Mouse (Mus musculus) CH12.LX (cell line): ENCODE measurements around the gene Hist1h2be. TPM values are rescaled to one million over a fixed set of nuclear protein-coding genes. Genes with fewer than 3 reads are reported as not detected.
A peak's percentile ranks its signal among the peaks of the same experiment; 100 is the strongest.
"Not testable (repeated sequence)": the region's sequence is repeated elsewhere in the genome, so short reads cannot be mapped to it uniquely, and the experiment has no call there.

Experiments used
- DNase-seq: peaks from one replicate; pipeline ENCODE4 v3.0.0-alpha.2; 2013; ENCODE audit errors: extremely low read depth
- H3K27ac ChIP-seq: 2 replicates; pipeline ENCODE4 v1.5.1; 2012; ENCODE audit warnings: low read depth, mild to moderate bottlenecking, control low read depth, moderate library complexity; ENCODE audit not compliant: insufficient read depth
- H3K27me3 ChIP-seq: replicated peaks from 2 replicates; pipeline ENCODE3; 2012; ENCODE audit warnings: inconsistent platforms
- H3K36me3 ChIP-seq, 2 experiments: replicated peaks in 1 of 2; 2 replicates each; pipeline versions ENCODE3 to v1.6.1; 2012; ENCODE audit warnings: inconsistent platforms in 1 of 2, low read length in 1 of 2, mild to moderate bottlenecking in 1 of 2, mixed read lengths in 1 of 2, moderate library complexity in 1 of 2; ENCODE audit not compliant: control insufficient read depth in 1 of 2, insufficient read depth in 1 of 2
- H3K4me1 ChIP-seq, 2 experiments: 2 replicates each; pipeline ENCODE4 v1.6.1; 2012; ENCODE audit warnings: inconsistent platforms in 1 of 2, moderate library complexity in 1 of 2; ENCODE audit not compliant: insufficient read depth in 2 of 2, control insufficient read depth in 1 of 2
- H3K4me2 ChIP-seq: 2 replicates; pipeline ENCODE4 v1.6.1; 2012; ENCODE audit warnings: low read depth, mild to moderate bottlenecking, control low read depth; ENCODE audit not compliant: poor library complexity, insufficient read depth, severe bottlenecking
- H3K4me3 ChIP-seq, 3 experiments: fragments of 150-350 bp in 1 of 3; sonication (generic) in 1 of 3; replicated peaks in 1 of 3; 2 replicates each; pipeline versions ENCODE3 to v1.5.1; 2011 to 2012; ENCODE audit warnings: low read depth in 2 of 3, low read length in 2 of 3, mild to moderate bottlenecking in 2 of 3, moderate library complexity in 2 of 3, control low read depth in 1 of 3, improper control_type of control experiment in 1 of 3, inconsistent platforms in 1 of 3, mixed read lengths in 1 of 3; ENCODE audit not compliant: poor library complexity in 1 of 3
- H3K79me2 ChIP-seq: replicated peaks from 2 replicates; pipeline ENCODE4 v1.6.1; 2012; ENCODE audit warnings: mild to moderate bottlenecking, moderate library complexity; ENCODE audit not compliant: control insufficient read depth, poor library complexity, insufficient read depth, severe bottlenecking; ENCODE audit errors: extremely low read depth
- H3K9ac ChIP-seq: 2 replicates; pipeline ENCODE4 v1.6.1; 2012; ENCODE audit warnings: low read depth, mild to moderate bottlenecking, control low read depth, moderate library complexity; ENCODE audit not compliant: insufficient read depth
- H3K9me3 ChIP-seq: replicated peaks from 2 replicates; pipeline ENCODE3; 2012; ENCODE audit warnings: low read length, inconsistent platforms, mixed read lengths
- CHD1 ChIP-seq: IDR thresholded peaks from 2 replicates; pipeline ENCODE4 v1.6.1; 2012; ENCODE audit warnings: low read depth, low read length, improper control_type of control experiment, inconsistent platforms
- CHD2 ChIP-seq: IDR thresholded peaks from 2 replicates; pipeline ENCODE4 v1.6.1; 2011; ENCODE audit warnings: low read length, improper control_type of control experiment
- HCFC1 ChIP-seq: IDR thresholded peaks from 2 replicates; pipeline ENCODE4 v1.6.1; 2012; ENCODE audit warnings: low read depth, mild to moderate bottlenecking, inconsistent platforms, low read length, improper control_type of control experiment
- JUN ChIP-seq: IDR thresholded peaks from 2 replicates; pipeline ENCODE4 v1.6.1; 2011; ENCODE audit warnings: low read depth, mild to moderate bottlenecking, low read length, improper control_type of control experiment, moderate library complexity; ENCODE audit not compliant: insufficient read depth
- KAT2A ChIP-seq: IDR thresholded peaks from 2 replicates; pipeline ENCODE4 v1.6.1; 2012; ENCODE audit warnings: low read length, improper control_type of control experiment, inconsistent platforms; ENCODE audit not compliant: insufficient replicate concordance
- MEF2A ChIP-seq: IDR thresholded peaks from 2 replicates; pipeline ENCODE4 v1.6.1; 2014; ENCODE audit warnings: low read depth, mild to moderate bottlenecking, inconsistent platforms, low read length, improper control_type of control experiment, borderline replicate concordance
- MYC ChIP-seq: IDR thresholded peaks from 2 replicates; pipeline ENCODE4 v1.6.1; 2011; ENCODE audit warnings: low read depth, mild to moderate bottlenecking, improper control_type of control experiment, low read length
- NELFE ChIP-seq: IDR thresholded peaks from 2 replicates; pipeline ENCODE4 v1.6.1; 2011; ENCODE audit warnings: low read depth, low read length, improper control_type of control experiment
- PAX5 ChIP-seq: IDR thresholded peaks from 2 replicates; pipeline ENCODE4 v1.6.1; 2012; ENCODE audit warnings: low read length, inconsistent platforms, mixed read lengths
- POLR2A ChIP-seq: IDR thresholded peaks from 2 replicates; pipeline ENCODE4 v1.6.1; 2011; ENCODE audit warnings: low read depth, mild to moderate bottlenecking, improper control_type of control experiment, low read length
- POLR2AphosphoS2 ChIP-seq: IDR thresholded peaks from 2 replicates; pipeline ENCODE4 v1.6.1; 2011; ENCODE audit warnings: low read depth, low read length, improper control_type of control experiment
- RCOR1 ChIP-seq: conservative IDR thresholded peaks from 2 replicates; pipeline ENCODE4 v1.6.1; 2012; ENCODE audit warnings: low read depth, mild to moderate bottlenecking, inconsistent platforms, low read length, improper control_type of control experiment
- SMC3 ChIP-seq: IDR thresholded peaks from 2 replicates; pipeline ENCODE4 v1.6.1; 2011; ENCODE audit warnings: low read depth, low read length, improper control_type of control experiment
- TBP ChIP-seq: conservative IDR thresholded peaks from 2 replicates; pipeline ENCODE4 v1.6.1; 2011; ENCODE audit warnings: low read depth, low read length, improper control_type of control experiment
- TCF12 ChIP-seq: IDR thresholded peaks from 2 replicates; pipeline ENCODE4 v1.6.1; 2014; ENCODE audit warnings: low read depth, mild to moderate bottlenecking, inconsistent platforms, low read length, improper control_type of control experiment
- USF2 ChIP-seq: conservative IDR thresholded peaks from 2 replicates; pipeline ENCODE4 v1.6.1; 2011; ENCODE audit warnings: low read depth, low read length, improper control_type of control experiment
- ZMIZ1 ChIP-seq: IDR thresholded peaks from 2 replicates; pipeline ENCODE4 v1.6.1; 2012; ENCODE audit warnings: low read depth, mild to moderate bottlenecking, inconsistent platforms, low read length, improper control_type of control experiment
- ZNF384 ChIP-seq: IDR thresholded peaks from 2 replicates; pipeline ENCODE4 v1.6.1; 2012; ENCODE audit warnings: low read depth, low read length, improper control_type of control experiment, inconsistent platforms
- dilution Hi-C: fragments of 300-500 bp; cut with MboI; formaldehyde crosslinking; loops from 2 replicates; pipeline ENCODE4 v1.14.3; 2020; ENCODE audit warnings: low sequenced_read_pairs; ENCODE audit not compliant: extremely low pct_unique_long_range_greater_than_20kb, extremely low pct_ligation_motif_present
- in situ Hi-C: fragments of 300-500 bp; cut with MboI; formaldehyde crosslinking; loops from 3 replicates; pipeline ENCODE4 v1.14.3; 2019; ENCODE audit warnings: low sequenced_read_pairs, low pct_ligation_motif_present, low pct_unique_long_range_greater_than_20kb, mixed read lengths
- polyA plus RNA-seq: library from polyadenylated mRNA; unstranded; fragments of >175 nt; gene quantifications from 2 replicates; pipeline ENCODE4 v1.2.1, GENCODE M21; 2012; ENCODE audit warnings: low read depth; ENCODE audit not compliant: insufficient read length
- total RNA-seq, 2 experiments: library from RNA; depleted of rRNA; stranded (reverse); fragments of 300-350 nt in 1 of 2; fragments of >200 nt in 1 of 2; gene quantifications; 2 replicates each; pipeline ENCODE4 v1.2.3; 2012 to 2014

Gene Hist1h2be
- total and polyA plus RNA-seq, 3 experiments, result 0.70 to 282 (median 4.7) TPM

GRCm38 (mm10) chr13:23571022-23571503, 49.9 kb downstream of the Hist1h2be start, which contains the start of the genes Hist1h2ae and Hist1h2bg (continued):
- TF ChIP-seq TCF12, result peak; percentile 96
- no peak for TF ChIP-seq USF2
- TF ChIP-seq JUN, result peak; percentile 49; the same call in 1 of the 2 replicates
- peak; percentile 71 for TF ChIP-seq HCFC1
- TF ChIP-seq RCOR1, result peak; percentile 52
- no peak for TF ChIP-seq PAX5
- TF ChIP-seq MYC, result no peak
- peak; percentile 76; the same call in 1 of the 2 replicates for TF ChIP-seq MEF2A
- peak; percentile 99 for TF ChIP-seq TBP
- TF ChIP-seq NELFE, result peak; percentile 65; the same call in 1 of the 2 replicates
- no peak for TF ChIP-seq KAT2A
- TF ChIP-seq, all 38 proteins: peak for 14

DNA sequence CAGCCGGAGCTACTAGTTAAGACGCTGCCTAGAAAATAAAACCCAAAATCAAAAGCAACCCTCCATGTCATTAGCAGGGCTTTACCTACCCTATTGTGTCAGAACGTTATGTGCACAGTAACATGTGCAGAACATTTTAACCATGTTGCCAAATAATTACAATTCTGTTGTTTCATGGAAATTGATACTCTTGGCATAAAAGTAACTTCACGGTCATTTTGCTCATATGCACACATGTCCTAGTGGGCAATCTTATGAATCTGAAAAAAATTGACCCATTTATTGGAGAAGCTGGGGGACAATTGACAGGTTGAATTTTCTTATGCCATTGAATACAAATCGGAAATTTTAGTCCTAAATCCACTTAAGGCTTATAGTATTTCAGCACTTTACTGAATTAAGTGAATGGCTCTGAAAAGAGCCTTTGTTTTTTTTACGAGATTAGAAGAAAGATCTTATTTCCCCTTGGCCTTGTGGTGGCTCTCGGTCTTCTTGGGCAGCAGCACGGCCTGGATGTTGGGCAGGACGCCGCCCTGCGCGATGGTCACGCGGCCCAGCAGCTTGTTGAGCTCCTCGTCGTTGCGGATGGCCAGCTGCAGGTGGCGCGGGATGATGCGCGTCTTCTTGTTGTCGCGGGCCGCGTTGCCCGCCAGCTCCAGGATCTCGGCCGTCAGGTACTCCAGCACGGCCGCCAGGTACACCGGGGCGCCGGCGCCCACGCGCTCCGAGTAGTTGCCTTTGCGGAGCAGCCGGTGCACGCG, 50.5 kb downstream of the Hist1h2be start:
- H3K4me3 ChIP-seq, result peak overlapping the region in 1 of 3 experiments; percentile 49
- in situ Hi-C loops, result loop anchor here (25.0 kb wide), 1 partner anchor 1833 kb away; the partner anchor contains the start of gene Hist1h4j
- TF ChIP-seq CHD2, result 0 out of 2 replicates have a peak, but pooled peaks have one; percentile 2
- 0 out of 2 replicates have a peak, but pooled peaks have one; percentile 36 for TF ChIP-seq RCOR1
- peak; percentile 72 for TF ChIP-seq POLR2A
- TF ChIP-seq CHD1, result peak; percentile 84; the same call in 1 of the 2 replicates
- peak; percentile 98 for TF ChIP-seq POLR2AphosphoS2
- TF ChIP-seq ZMIZ1, result peak; percentile 77
- H3K4me1 ChIP-seq, H3K27me3 ChIP-seq, H3K9me3 ChIP-seq, H3K79me2 ChIP-seq, H3K36me3 ChIP-seq, dilution Hi-C loops: not testable (repeated sequence)
- DNase-seq, result peak; percentile 54
- H3K4me2 ChIP-seq, result peak overlapping the region; percentile 82
- H3K9ac ChIP-seq, result peak overlapping the region; percentile 76
- peak overlapping the region; percentile 97 for H3K27ac ChIP-seq

DNA sequence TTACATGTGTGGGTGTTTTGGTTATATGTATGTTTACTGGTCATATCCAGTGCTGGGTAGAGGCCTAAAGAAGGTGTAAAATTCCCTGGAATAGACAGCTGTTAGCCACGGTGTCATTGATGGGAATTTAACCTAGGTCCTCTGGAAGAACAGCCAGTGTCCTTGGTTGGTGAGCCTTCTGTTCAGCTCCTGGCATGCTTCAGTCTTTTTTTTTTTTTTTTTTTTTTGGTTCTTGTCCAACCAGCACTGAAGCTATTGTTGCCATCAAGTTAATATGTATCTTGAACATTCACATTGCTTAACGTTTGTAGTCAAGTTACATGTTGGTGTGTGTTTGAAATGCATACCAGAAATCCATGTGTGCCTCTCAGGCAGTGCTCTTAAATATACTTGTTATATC, 56.4 kb downstream of the Hist1h2be start:
- dilution Hi-C loops, result no loop called here
- in situ Hi-C loops, result loop anchor here (25.0 kb wide), 1 partner anchor 1827 kb away; the partner anchor contains the start of gene Hist1h4j

More for the DNA sequence above, 56.4 kb downstream of the Hist1h2be start:
- TF ChIP-seq SMC3 (no peak), ZNF384 (peak; percentile 59)
- Histone ChIP-seq H3K9me3 (no peaks in the 10 kb centered on the region), H3K27ac (no peak overlapping the region), H3K4me3 (no peak overlapping the region), H3K4me2 (no peak overlapping the region), H3K27me3 (no peaks in the 10 kb centered on the region), H3K4me1 (peaks cover 3 to 22% of the 10 kb centered on the region in 2 experiments; a peak in 2 of 4 replicates), H3K9ac (0 out of 2 replicates have a peak overlapping the region, but pooled peaks have one; percentile 6), H3K36me3 (no peaks in the 10 kb centered on the region), H3K79me2 (no peaks in the 10 kb centered on the region)
- DNase-seq, result no peak
